Mouse (Mus musculus): ENCODE results near the gene Slc32a1. TPM values are rescaled to one million over a fixed set of nuclear protein-coding genes. Genes with fewer than 3 reads are reported as not detected.

Slc32a1 gene
- polyA plus RNA-seq (2012), result not detected in 2 replicates

GRCm38 (mm10) chr2:158610488-158611325, at the start of gene Slc32a1:
Slc32a1 (plus strand) TSS chr2:158610767.
- TF ChIP-seq GATA1 (IDR thresholded peaks at IDR 0.05; ENCODE audit: low read length), result no peak

GRCm38 (mm10) chr2:158560801-158561200, 49.8 kb upstream of the Slc32a1 start:
- TF ChIP-seq GATA1 (IDR thresholded peaks at IDR 0.05; ENCODE audit: low read length), result no peak

GRCm38 (mm10) chr2:158561371-158562144, 49.0 kb upstream of the Slc32a1 start:
- TF ChIP-seq GATA1 (IDR thresholded peaks at IDR 0.05; ENCODE audit: low read length), result no peak

DNA sequence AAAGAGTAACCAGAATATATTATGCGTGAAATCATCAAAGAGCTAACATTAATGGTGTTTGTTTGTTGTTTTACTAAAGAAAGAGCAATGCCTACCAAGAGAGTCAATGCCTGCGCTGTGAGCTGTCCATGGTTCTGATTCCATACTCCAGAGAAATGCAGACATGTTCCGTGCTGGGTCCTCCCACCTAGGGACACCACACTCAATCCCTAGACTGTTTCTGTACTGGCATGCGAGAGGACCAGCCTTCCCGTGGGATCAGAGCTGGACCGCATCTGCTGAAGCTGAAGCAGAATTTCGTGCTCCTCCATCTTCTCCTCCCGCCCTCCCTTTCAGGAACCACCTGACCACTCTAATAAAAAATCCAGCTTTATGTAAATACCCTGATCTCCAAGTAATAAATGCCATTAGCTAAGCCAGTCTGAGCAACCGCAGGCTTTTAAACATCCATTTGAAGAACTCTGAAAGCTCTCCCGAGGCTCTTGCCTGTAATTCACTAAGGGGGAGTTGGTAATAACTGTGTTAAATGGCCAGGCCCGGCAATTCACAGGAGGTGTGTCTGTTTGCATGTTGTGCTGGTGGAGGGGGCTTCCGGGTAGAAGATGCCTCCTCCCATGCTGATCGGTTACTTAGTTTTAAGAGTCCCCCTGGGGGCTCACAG, 40.0 kb upstream of the Slc32a1 start:
- TF ChIP-seq GATA1 (IDR thresholded peaks at IDR 0.05; ENCODE audit: low read length), result no peak

GRCm38 (mm10) chr2:158579979-158580378, 30.6 kb upstream of the Slc32a1 start:
- no peak for TF ChIP-seq GATA1 (IDR thresholded peaks at IDR 0.05; ENCODE audit: low read length)

GRCm38 (mm10) chr2:158584621-158585358, 25.8 kb upstream of the Slc32a1 start:
- peak; percentile 72 for TF ChIP-seq GATA1 (IDR thresholded peaks at IDR 0.05; ENCODE audit: low read length)

- TF ChIP-seq GATA1 (IDR thresholded peaks at IDR 0.05; ENCODE audit: low read length), result no peak
These were observed 21.9 kb upstream of the Slc32a1 start for GRCm38 (mm10) chr2:158588524-158589271.

DNA sequence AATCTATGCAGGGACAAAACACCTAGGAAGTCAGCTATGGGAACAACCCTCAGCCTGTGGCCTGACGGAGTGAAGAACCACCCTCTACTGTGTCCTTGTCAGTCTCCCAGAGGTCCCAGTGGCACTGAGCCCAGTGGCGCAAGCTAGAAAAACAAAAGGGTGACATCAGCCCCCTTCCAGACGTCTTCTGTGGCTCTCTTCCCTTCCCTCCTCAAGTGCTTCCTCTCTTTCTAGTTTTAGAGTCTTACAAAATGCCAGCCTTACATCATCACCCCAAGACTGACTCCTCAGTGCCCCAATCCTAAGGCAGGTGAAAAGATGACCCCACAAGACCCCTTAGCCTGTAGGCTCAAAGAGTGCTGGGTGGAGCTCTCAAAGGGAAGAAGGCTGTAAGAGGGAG, 20.1 kb upstream of the Slc32a1 start:
- TF ChIP-seq GATA1 (IDR thresholded peaks at IDR 0.05; ENCODE audit: low read length), result no peak

GRCm38 (mm10) chr2:158591286-158591685, 19.3 kb upstream of the Slc32a1 start:
- TF ChIP-seq GATA1 (IDR thresholded peaks at IDR 0.05; ENCODE audit: low read length), result no peak

GRCm38 (mm10) chr2:158593371-158593770, 17.2 kb upstream of the Slc32a1 start:
- TF ChIP-seq GATA1 (IDR thresholded peaks at IDR 0.05; ENCODE audit: low read length), result no peak

DNA sequence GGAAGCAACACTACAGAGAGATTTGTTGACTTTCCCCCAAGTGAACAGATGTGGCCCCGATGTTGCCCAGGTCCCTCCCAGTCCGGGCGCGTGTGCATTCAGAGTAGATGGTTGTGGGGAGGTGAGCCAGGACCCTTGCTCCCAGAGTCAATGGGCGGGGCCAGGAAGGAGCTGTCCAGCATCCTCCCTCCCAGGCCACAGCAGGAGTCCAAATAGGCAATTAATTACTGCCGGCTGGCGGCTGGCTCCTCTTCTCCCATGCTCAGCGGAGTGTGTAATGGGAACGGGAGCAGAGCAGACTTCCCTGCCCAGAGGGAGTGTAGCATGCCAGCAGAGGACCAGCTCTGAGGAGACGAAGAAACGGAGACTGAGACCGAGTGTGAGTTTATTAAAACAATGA, 15.5 kb upstream of the Slc32a1 start:
- no peak for TF ChIP-seq GATA1 (IDR thresholded peaks at IDR 0.05; ENCODE audit: low read length)

DNA sequence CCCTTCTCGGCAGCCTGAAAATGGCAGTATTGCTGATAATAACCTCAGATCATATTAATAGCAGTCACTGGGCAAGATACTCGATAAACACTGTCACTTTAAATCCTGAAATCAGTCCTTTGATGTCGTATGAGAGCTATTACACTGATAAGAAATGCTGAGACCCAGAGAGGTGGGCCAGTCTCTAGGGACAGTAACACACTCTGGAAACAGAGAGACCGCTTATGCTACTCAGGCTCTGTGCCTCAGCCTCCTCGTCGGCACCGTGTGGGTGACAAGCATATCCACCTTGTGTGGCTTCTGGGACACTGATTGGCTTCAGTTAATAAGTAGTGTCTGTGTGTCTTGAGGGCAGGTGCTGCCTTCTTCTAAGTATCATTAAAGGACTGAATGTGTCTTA, 15.0 kb upstream of the Slc32a1 start:
- no peak for TF ChIP-seq GATA1 (IDR thresholded peaks at IDR 0.05; ENCODE audit: low read length)

DNA sequence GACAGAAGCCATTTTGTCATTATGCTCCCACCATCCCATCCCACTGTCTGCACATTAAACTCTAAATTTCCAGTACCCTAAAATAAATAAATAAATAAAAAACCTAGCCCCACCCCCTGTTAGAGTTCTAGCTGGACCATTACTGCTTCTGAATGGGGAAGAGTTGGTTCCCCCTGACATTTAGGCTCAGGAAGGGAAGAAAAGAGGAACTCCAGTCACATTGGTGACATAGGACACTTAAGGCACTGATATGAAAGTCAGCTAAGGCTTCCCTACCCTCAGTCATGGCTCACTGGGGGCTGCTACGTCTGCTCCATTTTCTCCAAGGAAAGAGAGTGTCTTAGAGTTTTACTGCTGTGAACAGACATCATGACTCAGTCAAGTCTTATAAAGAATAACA, 13.8 kb upstream of the Slc32a1 start:
- TF ChIP-seq GATA1 (IDR thresholded peaks at IDR 0.05; ENCODE audit: low read length), result no peak

DNA sequence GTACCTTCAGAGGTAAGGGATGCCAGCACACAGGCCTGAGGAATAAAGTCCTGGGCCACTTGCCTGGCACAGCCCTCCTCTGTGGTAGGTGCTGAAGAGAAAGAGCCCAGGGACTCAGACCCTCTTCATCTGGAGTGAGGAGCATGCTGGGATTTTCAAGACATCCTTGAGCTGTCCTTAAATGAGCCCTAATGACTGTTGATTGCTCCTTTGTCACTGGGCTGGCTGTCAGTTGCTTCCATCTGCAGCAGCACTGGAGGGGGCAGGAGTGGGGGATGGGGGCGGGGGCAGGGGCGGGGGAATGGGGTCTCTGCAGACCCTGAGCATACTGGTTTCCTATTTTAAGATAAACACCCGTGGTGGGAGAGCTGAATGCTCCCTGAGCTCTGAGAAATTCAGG, 10.1 kb upstream of the Slc32a1 start:
- no peak for TF ChIP-seq GATA1 (IDR thresholded peaks at IDR 0.05; ENCODE audit: low read length)

DNA sequence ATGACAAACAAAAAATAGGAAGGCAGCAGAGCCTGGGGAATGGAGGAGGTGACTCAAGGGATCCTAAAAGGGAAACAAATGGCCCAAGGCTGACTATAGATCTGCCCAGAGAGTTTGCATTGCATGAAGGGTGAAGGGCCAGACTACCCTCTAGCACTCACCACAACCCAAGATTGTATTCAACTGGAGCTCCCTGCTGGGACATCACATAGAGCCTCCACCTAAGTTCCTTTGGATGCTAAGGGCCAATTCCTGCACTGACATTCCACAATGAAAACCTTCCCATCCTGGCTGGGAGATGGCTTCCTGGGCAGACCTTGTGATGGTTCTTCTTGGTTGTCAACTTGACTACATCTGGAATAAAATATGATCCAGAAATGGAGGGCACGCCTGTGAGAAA, 9.2 kb upstream of the Slc32a1 start:
- no peak for TF ChIP-seq GATA1 (IDR thresholded peaks at IDR 0.05; ENCODE audit: low read length)
